Mouse (Mus musculus) bone marrow macrophage, adult 2 months (primary cell): ENCODE results near the gene Hypk.

Experiments used
- CTCF ChIP-seq: IDR thresholded peaks from 2 replicates; pipeline ENCODE4 v1.5.1; 2012; ENCODE audit warnings: low read depth, mild to moderate bottlenecking, low read length, moderate library complexity
- POLR2A ChIP-seq: IDR thresholded peaks from 2 replicates; pipeline ENCODE4 v1.6.1; 2012; ENCODE audit warnings: mild to moderate bottlenecking, low read depth, low read length, borderline replicate concordance

DNA sequence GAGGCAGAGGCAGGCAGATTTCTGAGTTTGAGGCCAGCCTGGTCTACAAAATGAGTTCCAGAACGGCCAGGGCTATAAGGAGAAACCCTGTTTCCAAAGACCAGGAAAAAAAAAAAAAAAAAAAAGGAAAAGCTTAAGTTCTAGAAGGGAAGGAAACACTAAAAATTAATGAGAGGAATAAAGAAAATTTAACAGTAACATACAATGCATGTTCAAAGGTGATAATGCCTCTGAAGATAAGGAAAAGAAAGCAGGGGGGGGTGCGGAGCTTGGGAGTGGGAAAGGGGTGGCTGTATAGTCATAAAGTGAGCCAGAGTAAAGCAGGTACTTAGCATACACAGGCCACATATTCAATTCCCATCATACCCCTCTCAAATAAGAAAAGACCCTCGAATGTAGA, 8.0 kb upstream of the Hypk start:
- TF ChIP-seq CTCF (no peak), POLR2A (no peak)
